Mouse (Mus musculus): ENCODE measurements around the gene Rhbdf2.

Gene Rhbdf2

DNA sequence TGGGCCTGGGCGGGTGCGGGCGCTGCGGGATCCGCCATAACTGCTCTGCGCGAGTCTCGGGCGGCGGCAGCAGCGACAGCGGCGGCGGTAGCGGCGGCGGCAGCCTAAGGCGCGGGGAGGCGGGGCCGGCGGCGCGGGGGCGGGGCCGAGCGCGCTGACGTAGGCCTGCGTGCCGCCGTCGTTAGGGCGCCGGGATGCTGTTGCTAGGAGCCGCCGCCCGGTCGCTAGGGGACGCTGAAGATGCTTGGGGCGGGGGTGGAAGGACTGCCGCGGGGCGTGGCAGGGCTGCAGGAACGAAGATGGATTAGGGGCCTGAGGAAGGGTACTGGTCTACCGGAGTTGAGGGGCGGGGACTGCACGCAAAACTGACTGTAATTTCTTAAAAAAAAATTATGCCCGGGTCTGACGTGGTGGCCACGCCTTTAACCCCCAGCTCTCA, 45.4 kb downstream of the Rhbdf2 start, which contains the start of gene Ube2o:
Gene Ube2o (minus strand): TSS at position 72 of the 439 bp plus-strand sequence.
- DNase-seq: peak; percentile 82

DNA sequence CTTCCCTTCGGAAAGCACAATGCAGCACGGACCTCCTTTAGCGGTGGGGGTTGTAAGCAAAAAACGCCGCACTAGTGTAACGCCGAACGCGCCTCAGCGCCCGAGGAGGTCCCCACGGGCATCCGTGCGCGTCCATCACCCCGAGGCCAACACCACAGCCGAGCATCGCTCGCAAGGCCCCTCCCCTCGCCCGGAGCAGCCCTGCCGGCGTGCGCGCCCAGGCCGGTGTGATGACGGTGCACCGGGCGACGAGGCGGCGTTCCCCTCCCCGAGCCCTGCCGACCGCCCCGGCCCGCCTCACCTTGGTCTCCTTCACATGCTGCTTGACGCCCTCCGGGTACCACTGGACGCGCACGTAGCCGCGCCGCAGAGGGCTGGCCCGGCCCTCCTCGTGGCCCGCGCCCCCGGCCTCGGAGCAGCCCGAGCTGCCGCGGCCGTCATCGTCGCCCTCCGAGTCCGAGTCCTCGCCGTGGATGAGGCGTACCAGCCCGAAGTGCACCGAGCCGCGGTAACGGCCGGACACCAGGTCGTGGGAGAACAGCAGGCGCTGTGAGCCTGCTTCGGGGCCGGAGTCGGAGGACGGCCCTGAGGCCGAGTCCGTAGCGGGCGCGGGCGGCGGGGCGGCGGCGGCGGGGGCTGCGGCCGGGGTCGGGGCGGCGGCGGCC, 46.0 kb downstream of the Rhbdf2 start:
- no peak for DNase-seq

DNA sequence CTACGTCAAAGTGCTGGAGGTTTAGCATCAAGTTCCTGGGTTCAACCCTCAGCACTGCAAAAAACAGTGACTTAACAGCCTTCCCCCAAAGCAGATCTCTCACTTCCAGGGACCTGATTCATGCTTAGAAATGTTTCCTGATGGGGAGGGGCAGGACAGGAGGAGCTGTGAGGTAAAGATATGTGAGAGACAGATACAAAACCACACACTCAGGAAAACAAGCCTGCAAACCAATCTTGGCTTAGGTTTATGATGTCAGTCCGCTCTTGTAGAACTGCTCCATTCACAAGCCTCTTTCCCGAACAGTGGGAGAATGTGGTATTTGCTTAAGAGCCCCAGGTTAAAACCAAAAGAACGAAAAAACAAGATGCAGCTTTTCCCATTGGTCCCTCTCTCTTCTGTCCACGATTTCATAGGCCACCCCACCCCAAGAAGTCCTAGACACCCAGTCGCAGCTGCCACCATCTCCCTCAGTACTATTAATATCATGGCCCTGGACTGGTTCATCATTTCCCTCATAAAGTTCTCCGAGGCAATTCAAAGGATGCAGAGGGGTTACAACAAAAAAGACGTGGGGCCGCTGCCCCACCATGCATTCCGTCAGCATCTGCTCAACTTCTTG, 46.7 kb downstream of the Rhbdf2 start:
- no peak for DNase-seq

DNA sequence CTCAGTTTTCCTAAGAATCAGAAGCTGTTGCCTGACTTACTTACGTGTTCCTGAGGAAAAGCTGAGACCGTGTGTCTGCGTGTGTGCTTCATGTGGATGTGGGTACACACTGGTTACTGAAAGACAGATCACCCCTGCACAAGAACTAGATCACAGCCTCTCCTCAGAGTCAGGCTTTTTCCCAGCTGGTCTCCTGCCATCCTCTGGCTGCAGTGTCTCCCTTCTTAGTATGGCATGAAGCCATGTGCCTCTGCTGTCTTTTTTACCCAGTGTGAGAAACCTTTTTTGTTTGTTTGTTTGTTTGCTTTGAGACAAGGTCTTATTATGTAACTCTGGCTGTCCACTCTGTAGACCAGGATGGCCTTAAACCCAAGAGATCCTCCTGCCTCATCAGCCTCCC, 47.5 kb downstream of the Rhbdf2 start:
- DNase-seq: no peak

DNA sequence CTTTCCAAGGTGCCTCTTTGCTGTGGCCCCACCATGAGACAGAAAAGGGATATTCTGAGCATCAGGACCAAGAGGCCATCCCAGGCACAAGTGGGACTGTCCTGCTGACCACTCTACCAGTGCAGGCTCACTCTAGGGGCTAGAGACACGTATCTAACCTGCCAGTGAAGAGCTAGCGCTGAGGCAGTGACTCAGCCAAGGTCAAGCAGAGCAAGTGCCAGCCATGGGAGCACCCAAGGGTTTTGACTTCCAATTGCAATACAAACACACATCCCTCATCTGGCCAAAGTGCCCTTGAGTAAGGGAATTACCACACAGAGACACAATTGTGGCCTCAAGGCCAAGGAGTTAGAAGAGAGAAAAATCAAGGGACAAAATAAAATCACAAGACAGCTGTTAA, 51.4 kb downstream of the Rhbdf2 start:
- no peak for DNase-seq

DNA sequence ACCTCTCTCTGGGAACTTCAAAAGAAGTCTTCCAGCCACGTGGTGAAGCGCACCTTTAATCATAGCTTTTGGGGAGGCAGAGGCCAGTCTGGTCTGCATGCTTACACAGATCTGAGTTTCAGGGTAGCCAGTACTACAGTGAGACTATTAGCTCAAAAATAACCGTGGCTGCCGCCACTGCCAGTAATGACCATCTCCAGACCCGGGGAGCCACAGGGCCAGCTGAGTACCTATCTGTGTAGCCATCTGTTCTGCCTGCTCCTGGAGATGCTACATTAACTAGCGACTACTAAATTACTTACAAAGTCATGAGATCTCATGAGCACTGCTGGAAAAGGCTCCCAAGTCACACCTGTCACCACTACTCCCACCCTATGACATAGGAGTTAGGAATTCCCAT, 51.8 kb downstream of the Rhbdf2 start:
- DNase-seq: no peak

DNA sequence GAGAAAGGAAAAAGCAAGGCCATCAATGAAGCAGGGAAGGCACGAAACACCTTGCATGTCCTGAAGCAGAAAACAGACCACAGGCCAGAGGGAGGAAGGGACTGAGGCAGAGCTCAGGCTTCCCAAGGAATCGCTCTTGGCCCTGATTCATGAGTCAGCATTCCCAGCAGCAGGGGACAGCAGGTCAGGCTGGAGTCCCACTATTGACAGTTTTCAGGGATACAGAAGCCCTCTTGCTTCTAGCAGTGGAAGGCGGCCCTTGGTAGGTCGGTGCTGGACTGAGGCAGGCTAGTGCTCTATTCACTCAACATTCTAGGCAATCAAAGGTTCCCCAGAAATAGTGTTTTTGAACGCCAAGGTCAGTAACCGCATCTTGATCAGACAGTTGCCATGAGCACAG, 52.3 kb downstream of the Rhbdf2 start:
- no peak for DNase-seq

DNA sequence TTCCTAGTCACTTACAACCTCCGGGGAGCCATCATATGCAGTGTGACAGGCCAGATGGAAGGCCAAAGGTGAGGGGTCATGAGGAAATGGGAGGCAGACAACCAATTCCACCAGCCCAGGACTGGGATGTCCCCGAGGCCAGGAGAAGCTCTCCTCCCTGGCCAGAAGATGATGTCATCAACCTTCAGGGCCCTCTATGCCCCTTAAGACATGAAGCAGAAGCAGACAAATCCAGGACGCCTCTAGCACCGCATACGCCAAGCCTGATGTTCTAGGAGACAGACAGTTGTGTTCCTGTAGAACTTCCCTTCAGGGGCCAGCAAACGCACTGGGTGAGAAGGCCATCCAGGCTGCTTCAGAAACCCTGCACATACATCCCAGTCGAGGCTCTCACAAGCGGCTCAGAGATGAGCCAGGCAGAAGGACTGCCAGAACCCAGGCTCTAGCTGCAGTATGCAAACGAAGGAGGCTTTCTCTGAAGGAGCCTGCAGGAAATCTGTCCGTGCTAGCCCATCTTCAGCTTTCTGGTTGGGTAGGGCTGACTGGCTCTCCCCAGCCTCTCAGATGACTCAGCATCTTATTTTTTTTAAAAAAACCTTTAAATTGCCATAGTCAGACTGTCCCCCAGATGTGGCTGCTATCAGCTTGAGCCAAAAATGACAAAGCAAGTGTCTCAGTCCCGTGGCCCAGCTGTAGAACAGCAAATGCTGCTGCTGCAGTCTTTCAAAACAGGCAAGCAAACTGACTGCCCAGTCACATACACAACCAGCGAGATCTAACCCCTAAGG, 53.9 kb downstream of the Rhbdf2 start:
- DNase-seq: no peak

DNA sequence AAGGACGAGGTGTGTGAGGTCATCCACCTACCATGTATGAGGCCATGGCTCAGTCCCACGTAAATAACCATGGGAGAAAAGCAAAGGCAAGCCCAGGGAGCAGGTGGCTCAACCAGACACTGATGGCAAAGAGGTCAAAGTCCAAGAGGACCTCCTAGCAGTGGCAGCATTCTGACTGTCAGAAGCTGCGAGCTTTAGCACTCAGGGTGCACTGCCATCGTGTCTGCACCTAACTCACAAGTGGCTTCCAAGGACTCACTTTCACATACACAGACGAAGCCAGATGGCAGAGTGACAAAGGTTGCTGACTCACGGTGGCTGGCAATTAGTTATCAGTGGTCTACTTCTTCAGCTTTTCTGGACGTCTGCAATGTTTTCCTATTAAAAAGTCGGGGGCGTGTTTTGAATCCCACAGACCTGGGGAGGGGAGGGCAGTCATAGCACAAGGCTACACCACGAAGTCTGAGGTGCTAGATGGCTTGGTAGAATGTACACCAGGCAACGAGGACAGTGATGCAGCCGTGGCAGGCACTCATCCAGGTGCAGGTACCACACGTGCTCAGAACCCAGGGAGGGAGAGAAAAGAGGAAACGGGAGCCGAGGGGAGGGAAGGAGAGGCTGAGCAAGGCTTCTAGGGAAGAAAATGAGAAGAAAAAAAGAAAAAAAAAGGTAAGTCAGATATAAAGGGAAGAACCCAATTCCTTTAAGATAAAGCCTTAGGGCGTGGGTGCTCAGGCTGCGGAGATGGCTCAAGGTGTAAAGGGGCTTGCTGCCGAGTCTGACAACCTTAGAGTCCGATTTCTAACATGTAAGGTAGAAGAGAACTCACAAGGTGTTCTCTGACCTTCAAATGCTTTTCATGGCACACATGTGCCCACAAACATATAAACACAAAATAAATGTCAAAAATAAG, 54.8 kb downstream of the Rhbdf2 start:
- DNase-seq: no peak

DNA sequence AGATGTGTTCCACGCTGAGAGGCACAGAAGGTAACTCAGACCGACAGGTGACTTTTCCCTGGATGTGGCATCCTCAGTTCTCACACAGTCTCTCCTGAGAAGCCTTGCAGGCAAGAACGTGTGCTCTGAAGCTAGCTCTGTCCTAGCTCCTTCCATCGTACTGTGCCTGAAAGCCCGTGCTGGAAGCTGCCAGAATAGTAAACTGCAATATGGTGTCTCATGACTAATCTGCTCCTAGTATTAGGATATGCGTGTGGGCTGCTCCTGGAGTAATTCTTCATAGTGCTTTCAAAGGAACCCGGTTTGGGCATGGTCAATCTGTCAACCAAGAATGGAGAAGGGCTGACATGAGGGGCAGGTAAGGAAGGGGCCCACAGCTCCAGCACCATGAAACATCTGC, 56.0 kb downstream of the Rhbdf2 start:
- no peak for DNase-seq

DNA sequence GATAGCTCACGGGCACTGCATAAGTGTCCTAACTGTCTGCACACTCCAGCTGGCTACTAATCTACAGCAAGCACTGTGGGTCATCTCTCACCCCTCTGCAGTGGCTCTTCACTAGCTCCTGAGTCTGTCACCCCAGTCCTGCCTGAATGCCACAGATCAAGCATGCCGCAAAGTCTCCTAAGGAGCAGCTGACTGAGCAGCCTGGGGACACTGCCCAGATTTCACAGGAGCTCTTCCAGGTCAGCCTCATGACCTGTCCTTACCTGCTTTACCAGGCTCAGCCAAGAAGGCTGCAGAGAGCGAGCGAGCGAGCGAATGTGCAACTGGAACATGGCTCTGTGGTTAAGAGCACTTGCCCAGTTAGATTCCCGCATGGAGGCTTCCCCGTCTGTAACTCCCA, 59.3 kb downstream of the Rhbdf2 start:
- DNase-seq: no peak

DNA sequence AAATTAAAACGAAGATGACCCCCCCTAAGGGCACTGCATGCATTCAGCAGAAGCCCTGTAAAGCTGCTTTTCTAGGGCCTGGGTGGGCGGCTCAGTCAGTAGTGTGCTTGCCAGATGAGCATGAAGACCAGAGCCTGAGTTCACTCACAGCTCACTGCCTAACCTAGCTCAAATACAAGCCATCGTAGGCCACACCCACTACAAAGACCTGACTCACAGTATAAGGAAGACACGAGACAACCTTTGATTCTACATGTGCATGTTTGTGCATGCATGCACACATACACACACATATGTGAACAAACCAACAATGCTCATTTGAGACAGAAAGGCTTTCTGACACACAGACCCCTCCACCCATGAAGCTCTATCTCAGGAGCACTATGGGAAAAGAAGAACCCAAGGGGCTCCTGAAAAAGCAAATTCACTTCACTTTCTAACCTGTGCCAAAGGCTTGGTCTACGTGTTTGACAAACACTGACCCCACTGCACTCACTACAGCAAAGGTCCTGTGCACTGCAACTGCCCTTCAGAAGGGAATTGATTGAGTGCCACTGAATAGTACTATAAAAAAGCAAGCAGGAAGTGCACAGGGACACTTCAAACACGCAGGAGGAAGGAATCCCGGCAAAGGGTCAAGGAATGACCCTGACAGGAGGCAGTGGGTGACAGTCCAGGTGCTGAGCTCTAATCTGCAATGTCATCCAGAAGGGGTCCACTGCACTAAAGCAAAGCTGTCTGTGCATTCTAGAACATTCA, 61.4 kb downstream of the Rhbdf2 start:
- DNase-seq: no peak

DNA sequence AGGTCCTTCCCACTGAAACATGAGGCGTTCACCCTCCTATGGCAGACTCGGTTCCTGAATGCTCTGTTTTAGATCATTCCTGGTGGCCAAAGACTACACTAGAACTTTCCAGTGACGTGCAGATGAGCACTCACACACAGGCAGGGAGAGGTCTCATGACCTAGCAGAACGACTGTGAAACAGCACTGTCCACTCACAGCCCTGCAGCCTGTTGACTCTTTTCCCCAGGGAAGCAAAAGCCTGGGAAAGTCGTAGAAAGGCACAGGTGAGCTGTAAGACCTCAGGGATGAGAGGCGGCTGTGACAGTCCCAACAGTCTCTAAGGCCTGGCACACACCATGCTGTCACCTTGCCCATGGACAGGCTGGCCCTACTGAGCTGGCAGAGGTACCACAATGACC, 70.5 kb downstream of the Rhbdf2 start:
- DNase-seq: no peak

DNA sequence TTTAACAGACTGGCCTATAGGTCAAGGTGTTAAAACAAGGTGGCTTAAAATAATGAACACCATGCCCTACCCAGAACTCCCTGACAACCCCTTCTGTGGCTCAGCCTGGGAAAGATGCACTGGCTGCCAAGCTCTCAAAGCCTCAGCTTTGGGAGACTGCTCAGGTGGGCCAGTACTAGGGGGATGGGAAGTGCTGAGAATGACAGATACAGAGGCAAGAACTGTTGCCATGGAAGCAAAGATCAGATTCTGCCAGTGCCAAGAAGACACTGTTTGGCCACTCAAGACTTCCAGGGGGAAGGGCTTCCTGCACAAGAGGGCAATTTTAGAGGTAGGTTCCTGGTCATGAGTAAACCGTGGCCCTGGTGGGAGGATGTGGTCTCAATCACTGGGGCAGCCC, 71.2 kb downstream of the Rhbdf2 start:
- no peak for DNase-seq

DNA sequence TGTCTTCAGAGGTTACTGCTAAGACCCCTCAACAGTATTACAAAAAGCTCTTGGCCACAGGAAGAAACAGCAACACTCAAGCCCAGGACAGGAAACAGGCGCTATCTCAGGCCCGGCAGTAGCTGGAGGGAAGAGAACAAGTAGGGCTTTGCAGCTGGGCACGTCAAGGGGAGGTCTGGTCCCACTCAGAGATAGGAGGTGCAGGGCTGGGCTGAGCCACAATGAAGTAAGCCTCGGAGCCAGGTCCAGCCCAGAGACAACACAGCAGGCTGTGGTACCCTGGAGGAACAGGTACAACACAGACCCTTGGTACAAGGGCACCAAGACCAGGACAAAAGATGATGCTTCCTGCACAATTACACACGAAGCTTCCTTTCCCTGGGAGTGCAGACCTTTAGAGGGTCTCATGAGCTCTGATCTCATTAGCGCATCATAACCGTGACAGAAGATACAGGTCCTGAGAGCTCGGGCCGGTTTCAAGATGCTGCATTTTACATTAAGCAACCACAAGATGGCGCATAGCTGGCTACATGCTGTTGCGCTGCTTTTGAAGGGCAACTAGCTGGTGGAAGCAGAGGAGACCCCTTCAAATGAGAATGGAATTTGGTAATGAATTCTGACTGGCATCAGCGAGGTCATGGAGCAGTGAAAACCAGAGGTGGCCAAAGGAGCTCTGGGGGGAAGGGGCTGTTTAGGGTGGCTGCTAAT, 72.5 kb downstream of the Rhbdf2 start:
- DNase-seq: peak; percentile 47

DNA sequence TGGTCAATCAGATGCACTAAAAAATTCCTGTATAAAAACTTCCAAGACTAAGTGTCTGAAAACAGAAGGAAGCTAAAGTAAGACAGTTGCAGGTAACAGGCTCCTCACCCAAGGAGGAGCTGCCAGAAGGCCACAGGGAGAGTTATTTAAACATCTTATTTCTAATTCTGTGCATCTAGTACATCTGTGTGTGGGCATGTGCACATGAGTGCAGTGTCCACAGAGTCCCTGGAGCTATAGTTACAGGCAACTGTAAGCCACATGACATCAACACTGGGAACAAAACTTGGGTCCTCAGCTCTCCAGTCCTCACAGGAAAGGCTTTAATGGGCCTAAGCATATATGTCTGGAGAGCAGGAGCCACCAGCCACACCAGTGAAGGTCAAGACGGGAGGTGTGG, 74.6 kb downstream of the Rhbdf2 start:
- DNase-seq: no peak

DNA sequence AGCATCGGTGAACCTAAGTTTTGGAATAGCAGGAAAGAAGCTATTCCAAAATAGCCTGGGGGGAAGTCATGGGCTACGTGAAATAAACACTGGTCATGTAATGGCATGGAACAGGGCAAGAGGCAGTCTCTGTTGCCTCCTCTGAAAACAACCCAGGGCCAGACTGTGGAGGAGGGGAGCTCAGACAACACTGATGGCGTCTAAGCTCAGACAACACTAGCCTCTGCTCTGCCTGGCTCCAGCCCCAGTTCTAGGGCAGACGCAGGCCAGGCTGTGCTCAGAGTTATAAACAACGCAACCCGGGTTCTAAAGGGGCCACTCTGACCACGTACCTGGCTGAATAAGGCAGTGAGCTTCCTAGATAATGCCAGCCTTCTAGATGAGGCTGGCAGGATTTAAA, 76.1 kb downstream of the Rhbdf2 start:
- DNase-seq: no peak

DNA sequence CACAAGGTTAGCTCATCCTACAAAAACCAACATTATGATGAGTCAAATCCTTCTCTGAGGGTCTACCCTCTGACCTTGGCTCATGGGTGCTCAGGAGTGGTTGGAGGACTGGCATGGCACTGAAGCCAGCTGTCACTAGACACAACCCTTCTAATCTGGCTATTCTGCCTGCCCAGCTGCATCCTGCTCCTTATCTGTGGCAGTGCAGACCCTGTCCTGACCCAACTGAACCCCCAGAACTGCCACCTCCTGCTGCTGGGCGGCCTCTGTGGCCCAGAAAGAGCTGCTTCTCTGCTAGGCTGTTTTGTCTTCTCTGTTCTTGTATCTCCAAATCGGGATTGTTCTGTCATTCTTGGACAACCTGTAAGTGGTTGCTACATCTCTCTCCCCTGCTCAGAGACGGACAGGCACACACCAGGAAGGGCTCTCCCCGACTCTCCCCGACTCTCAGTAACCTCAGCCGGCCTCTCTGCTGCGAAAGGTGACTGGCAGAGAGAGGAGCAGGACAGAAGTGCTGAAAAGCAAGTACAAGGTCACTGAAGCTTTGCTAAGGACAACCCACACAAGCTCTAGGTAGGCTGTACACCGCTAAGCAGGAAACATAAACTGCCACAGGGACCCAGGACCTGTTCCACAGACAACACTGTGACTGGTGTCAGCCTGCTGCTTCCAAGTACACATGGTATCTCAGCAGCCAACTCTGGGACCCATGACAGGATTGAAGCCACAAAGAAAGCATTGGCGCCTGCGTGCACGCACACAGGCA, 77.4 kb downstream of the Rhbdf2 start:
- no peak for DNase-seq

DNA sequence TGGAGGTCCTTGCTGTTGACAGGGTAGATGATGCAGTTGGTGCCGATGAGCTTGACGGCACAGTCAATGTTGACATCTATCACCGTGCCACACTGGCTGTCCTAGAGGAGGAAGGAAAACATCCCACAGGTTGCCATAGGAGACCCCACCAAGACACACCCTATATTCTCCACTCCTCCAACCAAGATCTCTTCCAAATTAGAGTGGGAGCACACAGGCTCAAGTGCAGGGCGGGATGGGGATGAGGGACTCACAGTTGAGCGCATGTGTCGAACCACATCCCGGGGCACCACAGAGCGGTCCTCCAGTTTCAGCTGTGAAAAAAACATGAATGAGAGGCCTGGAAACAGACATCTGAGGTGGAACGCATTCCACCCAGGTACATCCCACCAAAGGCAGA, 78.0 kb downstream of the Rhbdf2 start:
- no peak for DNase-seq

Data from kidney, adult 9 months (tissue).